Mouse (Mus musculus): ENCODE results near the gene Sf3b3.

GRCm38 (mm10) chr8:110892913-110893312 is 46.3 kb upstream of the Sf3b3 start:
- TF ChIP-seq POLR2A (IDR thresholded peaks at IDR 0.05; ENCODE audit: borderline replicate concordance, extremely low read depth, low read depth, low read length) (no peak), CTCF (IDR thresholded peaks at IDR 0.05; ENCODE audit: insufficient read depth, low read length) (no peak)
